Mouse (Mus musculus) adrenal gland (tissue): Measurements from ENCODE around the gene Krtap6-1.
"Not testable (repeated sequence)": the region's sequence is repeated elsewhere in the genome, so short reads cannot be mapped to it uniquely, and the experiment has no call there.

Experiments
- intact Hi-C: fragments of 180-260 bp; cut with DNase I; formaldehyde crosslinking; loops from one replicate; pipeline ENCODE4 v1.15.1; 2025
- long read RNA-seq, 2 experiments: library from polyadenylated mRNA; unstranded; transcript quantifications; one replicate each; pipeline ENCODE4 v2.0.0; 2020; ENCODE audit warnings: borderline replicate concordance in 1 of 2; ENCODE audit not compliant: insufficient replicate concordance in 1 of 2

Krtap6-1 gene
- long read RNA-seq, experiment 1, result 0 reads
- long read RNA-seq, experiment 2, result 0 reads

DNA sequence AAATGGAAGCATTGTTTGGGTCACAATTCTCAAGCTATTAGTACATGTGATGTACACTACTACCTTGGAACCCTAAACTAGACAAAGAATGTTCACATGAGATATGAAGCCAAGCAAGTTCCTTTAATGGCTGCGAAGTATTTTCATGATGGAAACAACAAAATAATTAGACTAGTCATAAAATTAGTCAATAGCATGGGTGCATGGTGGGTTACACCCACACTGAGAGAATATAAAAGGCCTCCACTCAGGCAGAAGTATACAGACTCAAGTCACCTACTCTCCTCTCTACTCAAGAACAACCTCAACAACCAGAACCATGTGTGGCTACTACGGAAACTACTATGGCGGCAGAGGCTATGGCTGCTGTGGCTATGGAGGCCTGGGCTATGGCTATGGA, at the start of gene Krtap6-1:
TSS of gene Krtap6-1 (plus strand) at position 301 of the 400 bp plus-strand sequence.
- intact Hi-C loops, result not testable (repeated sequence)

DNA sequence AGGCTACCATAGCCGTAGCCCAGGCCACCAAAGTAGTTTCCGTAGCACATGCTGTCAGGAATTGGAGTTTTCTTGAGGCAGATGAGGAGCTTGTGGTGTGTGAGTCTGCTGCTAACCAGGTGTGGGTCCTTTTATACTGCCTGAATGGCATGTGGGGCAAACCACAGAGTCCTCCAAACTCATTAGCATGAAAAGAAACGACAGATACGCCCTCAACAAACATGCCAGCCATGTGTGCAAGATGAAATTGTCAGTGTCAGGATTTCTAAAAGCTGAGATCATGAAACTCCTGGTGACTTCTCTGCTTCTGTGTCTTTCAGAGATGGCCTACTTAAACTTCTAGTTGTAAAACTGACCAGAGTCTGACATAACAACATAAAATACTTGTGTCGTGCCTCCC, 20.8 kb upstream of the Krtap6-1 start, which contains the start of gene Krtap22-2:
TSS of gene Krtap22-2 (minus strand) at position 101 of the 400 bp plus-strand sequence.
- intact Hi-C loops, result no loop called here

DNA sequence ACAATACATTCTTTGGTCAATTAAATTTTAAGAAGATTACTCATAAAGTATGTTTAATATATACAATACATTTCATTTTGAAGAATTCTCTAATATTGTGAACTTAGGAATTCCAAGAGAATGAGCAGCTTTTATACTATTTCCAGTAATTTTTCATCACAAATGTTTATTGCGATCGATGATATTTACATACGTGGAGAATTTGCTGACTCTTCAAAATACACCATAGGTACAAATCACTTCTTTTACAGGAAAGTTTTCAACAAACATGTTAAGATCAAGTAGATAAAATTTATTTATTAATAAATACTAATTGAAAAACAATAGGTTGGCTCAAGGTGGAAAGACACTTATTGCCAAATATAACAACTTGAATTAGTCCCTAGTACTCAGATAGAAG, 17.5 kb upstream of the Krtap6-1 start:
- intact Hi-C loops, result no loop called here

DNA sequence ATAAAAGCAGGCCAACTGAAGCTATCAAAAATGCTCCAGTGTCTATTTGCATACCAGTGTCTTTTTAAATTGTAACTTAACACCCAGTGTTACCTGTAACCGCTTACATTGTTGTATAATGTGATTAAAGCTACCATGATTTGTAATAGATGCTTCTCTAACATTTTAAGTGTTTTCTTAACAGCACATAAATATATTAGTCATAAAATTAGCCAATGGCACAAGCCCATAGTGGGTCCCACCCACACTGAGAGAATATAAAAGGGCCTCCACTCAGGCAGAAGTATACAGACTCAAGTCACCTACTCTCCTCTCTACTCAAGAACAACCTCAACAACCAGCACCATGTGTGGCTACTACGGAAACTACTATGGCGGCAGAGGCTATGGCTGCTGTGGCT, 16.5 kb upstream of the Krtap6-1 start, which contains the start of gene Gm10229:
TSS of gene Gm10229 (plus strand) at position 301 of the 400 bp plus-strand sequence.
- intact Hi-C loops, result not testable (repeated sequence)

DNA sequence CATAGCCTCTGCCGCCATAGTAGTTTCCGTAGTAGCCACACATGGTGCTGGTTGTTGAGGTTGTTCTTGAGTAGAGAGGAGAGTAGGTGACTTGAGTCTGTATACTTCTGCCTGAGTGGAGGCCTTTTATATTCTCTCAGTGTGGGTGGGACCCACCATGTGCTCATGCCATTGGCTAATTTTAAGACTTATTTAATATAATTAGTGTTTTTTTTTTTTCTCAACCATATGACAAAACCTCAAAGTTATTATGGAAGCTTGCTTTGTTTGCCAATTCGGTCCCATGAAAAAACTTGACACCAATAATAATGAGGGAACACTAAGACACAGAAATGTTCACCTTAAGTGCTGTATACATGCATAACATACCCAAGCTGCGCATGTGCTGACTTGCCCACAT, 9.9 kb downstream of the Krtap6-1 start, which contains the start of gene Gm10228:
TSS of gene Gm10228 (minus strand) at position 101 of the 400 bp plus-strand sequence.
- intact Hi-C loops, result not testable (repeated sequence)

DNA sequence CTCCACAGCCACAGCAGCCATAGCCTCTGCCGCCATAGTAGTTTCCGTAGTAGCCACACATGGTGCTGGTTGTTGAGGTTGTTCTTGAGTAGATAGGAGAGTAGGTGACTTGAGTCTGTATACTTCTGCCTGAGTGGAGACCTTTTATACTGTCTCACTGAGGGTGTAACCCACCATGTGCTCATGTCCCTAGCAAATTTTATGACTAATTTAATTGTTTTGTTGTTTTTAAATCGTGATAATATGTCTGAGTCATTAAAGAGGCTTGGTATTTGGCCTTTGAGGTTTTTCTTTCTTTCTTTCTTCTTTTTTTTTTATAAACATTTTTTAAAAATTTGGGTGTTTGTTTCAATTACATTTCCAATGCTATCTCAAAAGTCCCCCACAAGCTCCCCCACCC, 16.3 kb downstream of the Krtap6-1 start, which contains the start of gene Krtap6-5:
TSS of gene Krtap6-5 (minus strand) at position 101 of the 400 bp plus-strand sequence.
- intact Hi-C loops, result no loop called here

DNA sequence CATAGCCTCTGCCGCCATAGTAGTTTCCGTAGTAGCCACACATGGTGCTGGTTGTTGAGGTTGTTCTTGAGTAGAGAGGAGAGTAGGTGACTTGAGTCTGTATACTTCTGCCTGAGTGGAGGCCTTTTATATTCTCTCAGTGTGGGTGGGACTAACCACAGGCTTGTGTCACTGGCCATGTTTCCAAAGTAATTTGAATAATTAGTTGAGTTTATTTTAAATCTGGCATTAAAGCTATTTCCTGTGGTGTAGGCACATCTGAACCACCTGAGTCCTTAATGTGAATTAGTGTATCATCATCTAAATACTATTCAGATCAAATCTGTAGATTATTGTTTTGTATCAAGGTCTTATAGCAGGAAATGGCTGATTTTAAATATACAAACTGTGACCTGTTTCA, 32.4 kb downstream of the Krtap6-1 start, which contains the start of gene 1110025L11Rik:
TSS of gene 1110025L11Rik (minus strand) at position 101 of the 400 bp plus-strand sequence.
- intact Hi-C loops, result not testable (repeated sequence)

DNA sequence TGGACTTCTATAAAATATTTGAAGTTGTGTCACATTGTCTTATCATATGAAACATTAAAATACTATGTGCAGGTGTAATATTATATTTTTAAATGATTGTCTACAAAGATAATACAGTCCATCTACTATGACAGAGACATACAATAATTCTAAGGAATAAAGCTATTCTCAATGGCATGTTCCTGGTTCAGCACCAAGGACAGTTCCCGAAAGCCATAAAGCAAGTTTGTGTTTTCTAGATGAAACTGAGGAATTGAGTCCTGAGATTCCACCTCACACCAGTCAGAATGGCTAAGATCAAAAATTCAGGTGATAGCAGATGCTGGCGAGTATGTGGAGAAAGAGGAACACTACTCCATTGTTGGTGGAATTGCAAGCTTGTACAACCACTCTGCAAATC, 39.5 kb downstream of the Krtap6-1 start:
- intact Hi-C loops, result not testable (repeated sequence)
